Mouse (Mus musculus): ENCODE data around the gene Pcyt1b.

The Pcyt1b gene

GRCm38 (mm10) chrX:93732975-93733748 is 78.5 kb downstream of the Pcyt1b start:
- DNase-seq (ENCODE audit: low spot score in 2 of 2), result no peak

GRCm38 (mm10) chrX:93749165-93749564 is 94.5 kb downstream of the Pcyt1b start:
- no peak for DNase-seq (ENCODE audit: low spot score in 2 of 2)

GRCm38 (mm10) chrX:93750566-93750965 is 95.9 kb downstream of the Pcyt1b start:
- peak in 1 of 2 experiments; percentile 23 for DNase-seq (ENCODE audit: low spot score in 2 of 2)

GRCm38 (mm10) chrX:93755210-93755842 is 100.7 kb downstream of the Pcyt1b start:
- DNase-seq (ENCODE audit: low spot score in 2 of 2), result no peak

GRCm38 (mm10) chrX:93756867-93757455 is 102.3 kb downstream of the Pcyt1b start:
- DNase-seq (ENCODE audit: low spot score in 2 of 2), result no peak

GRCm38 (mm10) chrX:93760770-93761169 is 106.1 kb downstream of the Pcyt1b start:
- DNase-seq (ENCODE audit: low spot score in 2 of 2), result no peak

- no peak for DNase-seq (ENCODE audit: low spot score in 2 of 2)
Measured at GRCm38 (mm10) chrX:93789562-93789961, 134.9 kb downstream of the Pcyt1b start.

- DNase-seq (ENCODE audit: low spot score in 2 of 2), result peak; percentile 51 to 80
Measured at GRCm38 (mm10) chrX:93793168-93793567, 138.5 kb downstream of the Pcyt1b start.

Data from spleen, postnatal 4 days (tissue).